Mouse (Mus musculus) heart, embryonic 10.5 days (tissue): ENCODE measurements around the gene Tbc1d20. TPM values are rescaled to one million over a fixed set of nuclear protein-coding genes. Genes with fewer than 3 reads are reported as not detected.

Source experiments
- DNase-seq: peaks from one replicate; pipeline ENCODE4 v3.0.0-alpha.2; 2017; ENCODE audit warnings: low spot score
- H3K27ac ChIP-seq: fragments of 300-500 bp; sonication (generic); 2 replicates; pipeline ENCODE4 v1.5.1; 2016; ENCODE audit warnings: mild to moderate bottlenecking
- H3K27me3 ChIP-seq: fragments of 300-500 bp; sonication (generic); 2 replicates; pipeline ENCODE4 v1.6.1; 2016; ENCODE audit warnings: mild to moderate bottlenecking; ENCODE audit not compliant: poor library complexity, insufficient read depth, severe bottlenecking
- H3K36me3 ChIP-seq: fragments of 300-500 bp; sonication (generic); 2 replicates; pipeline ENCODE4 v1.6.1; 2016; ENCODE audit warnings: mild to moderate bottlenecking, moderate library complexity
- H3K4me1 ChIP-seq: fragments of 300-500 bp; sonication (generic); 2 replicates; pipeline ENCODE4 v1.6.1; 2016; ENCODE audit warnings: mild to moderate bottlenecking
- H3K4me3 ChIP-seq: fragments of 300-500 bp; sonication (generic); 2 replicates; pipeline ENCODE4 v1.5.1; 2016; ENCODE audit warnings: mild to moderate bottlenecking, moderate library complexity
- H3K9me3 ChIP-seq: fragments of 300-500 bp; sonication (generic); 2 replicates; pipeline ENCODE4 v1.6.1; 2016; ENCODE audit warnings: mild to moderate bottlenecking, moderate library complexity
- WGBS: fragments of 180-500 bp; shearing (Covaris S2); methylation state at CpG from one replicate; pipeline ENCODE4 v1.1.7; 2016; 5-methylcytosine and 5-hydroxymethylcytosine counted together
- polyA plus RNA-seq: library from polyadenylated mRNA; unstranded; fragments of >200 nt; fragmentation: Nextera tagmentation; extraction: Ambion mirVana; gene quantifications from 2 replicates; pipeline ENCODE4 v1.2.1, GENCODE M21; 2016

The Tbc1d20 gene
- polyA plus RNA-seq, 1 experiment from 2014 or later, result 34.6 TPM

DNA sequence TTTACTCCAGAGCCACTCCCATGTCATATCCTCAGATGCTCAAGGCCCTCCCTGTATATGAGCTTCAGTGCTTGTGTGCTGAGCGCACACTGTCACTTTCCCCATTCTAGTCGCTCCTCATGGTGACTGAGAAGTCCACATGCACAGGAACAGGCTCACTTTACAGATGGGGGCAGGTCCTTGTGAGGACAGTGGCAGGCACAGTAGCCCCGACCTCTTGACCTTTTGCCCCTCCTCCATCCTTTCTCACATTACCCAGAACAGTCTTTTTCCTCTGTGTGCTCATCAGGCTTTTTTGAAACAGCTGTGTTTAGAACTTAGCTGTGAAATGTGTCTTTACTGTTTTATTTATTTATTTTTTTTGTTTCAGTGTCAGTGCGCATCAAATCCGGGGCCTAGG lies 10.2 kb downstream of the Tbc1d20 start:
- Histone ChIP-seq H3K36me3 (peaks cover 66% of the 10 kb centered on the region), H3K4me3 (no peak overlapping the region), H3K27me3 (no peaks in the 10 kb centered on the region), H3K9me3 (no peaks in the 10 kb centered on the region), H3K27ac (no peak overlapping the region), H3K4me1 (0 out of 2 replicates have a peak, but pooled peaks cover 4% of the 10 kb centered on the region)
- WGBS, result 65% methylated on average over 5 of the region's 5 CpGs
- no peak for DNase-seq

DNA sequence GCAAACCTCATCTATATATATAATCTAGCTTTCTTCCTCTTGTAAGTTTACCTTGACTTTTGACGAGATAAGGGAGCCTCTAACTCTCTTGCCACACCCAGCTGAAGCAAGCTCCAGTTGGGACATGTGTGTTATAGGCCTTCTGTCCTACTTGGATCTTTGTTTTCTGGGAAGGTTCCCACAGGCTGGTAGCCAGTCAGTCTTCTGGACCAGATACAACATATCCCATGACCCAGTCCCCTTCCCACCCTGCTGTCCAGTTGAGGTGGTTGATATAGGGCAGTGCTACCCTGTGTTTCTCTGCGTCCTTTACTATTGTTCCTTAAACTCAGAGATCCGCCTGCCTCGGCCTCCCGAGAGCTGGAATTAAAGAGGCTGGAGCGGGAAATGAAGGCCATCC lies 11.9 kb downstream of the Tbc1d20 start:
- no peak for DNase-seq
- Histone ChIP-seq H3K4me1 (0 out of 2 replicates have a peak, but pooled peaks cover 4% of the 10 kb centered on the region), H3K4me3 (no peak overlapping the region), H3K27ac (no peak overlapping the region), H3K9me3 (no peaks in the 10 kb centered on the region), H3K36me3 (peaks cover 83% of the 10 kb centered on the region), H3K27me3 (no peaks in the 10 kb centered on the region)
- WGBS, result 93% methylated on average over 6 of the region's 6 CpGs

DNA sequence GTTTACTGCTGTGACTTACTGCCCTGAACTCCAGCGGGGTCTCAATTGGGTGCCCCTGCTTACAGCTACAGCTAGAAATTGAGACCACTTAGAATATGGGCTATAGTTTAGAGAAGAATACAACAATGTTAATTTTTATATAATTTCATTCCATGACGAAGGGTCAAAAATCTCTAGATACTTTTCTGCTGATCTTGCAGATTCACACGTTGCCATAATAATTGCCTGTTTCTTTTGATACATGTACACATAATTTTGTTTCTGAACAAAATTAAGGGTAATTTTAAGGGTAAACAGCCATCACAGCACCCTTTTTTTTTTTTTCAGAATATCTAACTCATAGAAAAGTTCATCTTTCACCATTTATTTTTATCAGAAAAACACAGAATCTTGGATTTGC lies 13.6 kb downstream of the Tbc1d20 start:
- H3K9me3 ChIP-seq, result no peaks in the 10 kb centered on the region
- peaks cover 93% of the 10 kb centered on the region for H3K36me3 ChIP-seq
- H3K27me3 ChIP-seq, result no peaks in the 10 kb centered on the region
- WGBS, result 92% methylated on average over 3 of the region's 3 CpGs
- no peak overlapping the region for H3K4me3 ChIP-seq
- DNase-seq, result no peak
- 0 out of 2 replicates have a peak, but pooled peaks cover 4% of the 10 kb centered on the region for H3K4me1 ChIP-seq
- no peak overlapping the region for H3K27ac ChIP-seq

- Histone ChIP-seq H3K36me3 (peaks cover 97% of the 10 kb centered on the region), H3K27me3 (no peaks in the 10 kb centered on the region), H3K9me3 (no peaks in the 10 kb centered on the region), H3K27ac (peak overlapping the region; percentile 10; the same call in 1 of the 2 replicates), H3K4me1 (no peaks in the 10 kb centered on the region), H3K4me3 (no peak overlapping the region)
- no peak for DNase-seq
- 86% methylated on average over 7 of the region's 7 CpGs for WGBS
These were observed 19.4 kb downstream of the Tbc1d20 start for GRCm38 (mm10) chr2:152312996-152313395.

GRCm38 (mm10) chr2:152313926-152314325 lies 20.3 kb downstream of the Tbc1d20 start:
- no peaks in the 10 kb centered on the region for H3K9me3 ChIP-seq
- DNase-seq, result no peak
- WGBS, result 92% methylated on average over 6 of the region's 6 CpGs
- H3K36me3 ChIP-seq, result peaks cover 97% of the 10 kb centered on the region
- no peaks in the 10 kb centered on the region for H3K27me3 ChIP-seq
- H3K27ac ChIP-seq, result no peak overlapping the region
- no peaks in the 10 kb centered on the region for H3K4me1 ChIP-seq
- no peak overlapping the region for H3K4me3 ChIP-seq

DNA sequence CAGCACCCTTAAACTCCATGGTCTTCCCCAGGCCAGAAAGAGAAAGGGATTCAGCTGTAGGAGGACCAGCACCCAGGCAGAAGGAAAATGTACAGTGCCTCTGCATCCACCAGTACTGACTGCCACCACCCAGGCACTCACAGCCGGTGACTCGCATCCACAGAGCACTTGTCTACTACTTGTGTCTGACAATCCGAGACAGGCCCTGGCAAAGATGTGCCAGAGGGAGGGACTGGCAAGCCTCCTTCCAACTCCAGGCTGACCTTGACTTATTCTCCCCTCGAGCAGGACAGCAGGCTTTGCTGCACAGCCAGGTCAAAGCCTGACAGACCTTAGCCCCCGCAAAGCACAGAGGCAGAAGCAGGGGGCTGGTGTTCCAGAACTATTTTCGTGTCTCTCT lies 23.4 kb downstream of the Tbc1d20 start:
- DNase-seq, result no peak
- H3K4me1 ChIP-seq, result no peaks in the 10 kb centered on the region
- 80% methylated on average over 6 of the region's 6 CpGs for WGBS
- no peak overlapping the region for H3K4me3 ChIP-seq
- no peaks in the 10 kb centered on the region for H3K9me3 ChIP-seq
- H3K27ac ChIP-seq, result no peak overlapping the region
- H3K27me3 ChIP-seq, result no peaks in the 10 kb centered on the region
- H3K36me3 ChIP-seq, result peaks cover 95% of the 10 kb centered on the region

GRCm38 (mm10) chr2:152321558-152321957 lies 27.9 kb downstream of the Tbc1d20 start:
- peaks cover 96% of the 10 kb centered on the region for H3K36me3 ChIP-seq
- WGBS, result 86% methylated on average over 5 of the region's 5 CpGs
- H3K9me3 ChIP-seq, result no peaks in the 10 kb centered on the region
- no peak overlapping the region for H3K4me3 ChIP-seq
- DNase-seq, result no peak
- no peaks in the 10 kb centered on the region for H3K27me3 ChIP-seq
- no peak overlapping the region for H3K27ac ChIP-seq
- H3K4me1 ChIP-seq, result no peaks in the 10 kb centered on the region

GRCm38 (mm10) chr2:152322198-152322597 lies 28.6 kb downstream of the Tbc1d20 start:
- no peaks in the 10 kb centered on the region for H3K4me1 ChIP-seq
- no peak overlapping the region for H3K27ac ChIP-seq
- 89% methylated on average over 6 of the region's 6 CpGs for WGBS
- no peak for DNase-seq
- no peaks in the 10 kb centered on the region for H3K9me3 ChIP-seq
- H3K4me3 ChIP-seq, result no peak overlapping the region
- H3K36me3 ChIP-seq, result peaks cover 96% of the 10 kb centered on the region
- H3K27me3 ChIP-seq, result no peaks in the 10 kb centered on the region

DNA sequence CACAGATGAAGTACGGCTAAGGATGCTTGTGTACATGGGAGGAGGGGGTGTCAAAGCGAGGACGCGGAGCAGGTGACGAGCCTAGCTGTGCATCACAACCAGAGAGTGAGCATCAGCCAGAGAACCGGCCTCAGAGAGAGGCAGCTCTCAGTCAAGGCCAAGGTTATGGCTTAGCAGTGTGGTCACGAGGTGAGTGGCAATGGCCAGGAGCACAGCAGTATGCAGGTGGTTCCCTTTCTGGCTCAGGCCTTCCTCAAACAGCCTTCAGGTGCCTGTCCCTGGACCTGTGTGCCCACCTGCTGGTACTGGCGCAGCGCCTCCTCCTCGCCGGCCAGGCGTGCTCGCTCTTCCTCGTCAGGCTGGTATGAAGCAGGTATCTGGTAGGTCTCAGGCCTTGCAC lies 30.3 kb downstream of the Tbc1d20 start:
- no peaks in the 10 kb centered on the region for H3K9me3 ChIP-seq
- 93% methylated on average over 14 of the region's 14 CpGs for WGBS
- H3K4me3 ChIP-seq, result no peak overlapping the region
- H3K27ac ChIP-seq, result no peak overlapping the region
- DNase-seq, result no peak
- H3K36me3 ChIP-seq, result peaks cover 97% of the 10 kb centered on the region
- H3K27me3 ChIP-seq, result no peaks in the 10 kb centered on the region
- no peaks in the 10 kb centered on the region for H3K4me1 ChIP-seq

GRCm38 (mm10) chr2:152324842-152325241 lies 31.2 kb downstream of the Tbc1d20 start:
- H3K36me3 ChIP-seq, result peaks cover 95% of the 10 kb centered on the region

DNA sequence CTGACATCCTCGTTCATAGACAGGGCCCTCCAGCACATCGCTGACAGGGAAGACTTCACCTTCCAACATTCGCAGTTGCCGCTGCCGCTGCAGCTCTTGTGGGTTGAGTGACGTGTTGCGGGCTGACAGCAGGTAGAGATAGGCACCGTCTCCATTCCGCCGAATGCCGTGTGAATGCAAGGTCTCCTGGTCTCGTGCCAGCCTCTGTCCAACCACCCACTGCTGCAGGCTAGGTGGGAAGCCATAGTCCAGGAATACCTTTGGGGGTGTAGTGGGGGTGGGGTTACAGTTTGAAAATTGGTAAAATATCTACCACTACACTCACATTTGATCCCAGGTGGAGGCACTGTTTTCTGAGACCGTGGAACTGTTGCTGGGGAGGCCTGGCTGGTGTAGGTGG lies 32.5 kb downstream of the Tbc1d20 start:
- no peaks in the 10 kb centered on the region for H3K9me3 ChIP-seq
- H3K27me3 ChIP-seq, result no peaks in the 10 kb centered on the region
- no peak for DNase-seq
- H3K36me3 ChIP-seq, result peaks cover 83% of the 10 kb centered on the region
- no peak overlapping the region for H3K4me3 ChIP-seq
- peaks cover 9% of the 10 kb centered on the region for H3K4me1 ChIP-seq
- no peak overlapping the region for H3K27ac ChIP-seq
- 87% methylated on average over 13 of the region's 13 CpGs for WGBS

More at GRCm38 (mm10) chr2:152324842-152325241, 31.2 kb downstream of the Tbc1d20 start:
- DNase-seq, result no peak
- no peaks in the 10 kb centered on the region for H3K4me1 ChIP-seq
- no peaks in the 10 kb centered on the region for H3K27me3 ChIP-seq
- H3K27ac ChIP-seq, result no peak overlapping the region
- H3K9me3 ChIP-seq, result no peaks in the 10 kb centered on the region
- no peak overlapping the region for H3K4me3 ChIP-seq
- WGBS, result 77% methylated on average over 3 of the region's 3 CpGs

- H3K27me3 ChIP-seq, result no peaks in the 10 kb centered on the region
- no peak overlapping the region for H3K4me3 ChIP-seq
- no peaks in the 10 kb centered on the region for H3K9me3 ChIP-seq
- 89% methylated on average over 8 of the region's 8 CpGs for WGBS
- DNase-seq, result no peak
- peaks cover 14% of the 10 kb centered on the region for H3K4me1 ChIP-seq
- H3K36me3 ChIP-seq, result peaks cover 78% of the 10 kb centered on the region
- H3K27ac ChIP-seq, result no peak overlapping the region
These were observed 33.0 kb downstream of the Tbc1d20 start for GRCm38 (mm10) chr2:152326654-152327053.

GRCm38 (mm10) chr2:152327980-152328379 lies 34.4 kb downstream of the Tbc1d20 start:
- no peaks in the 10 kb centered on the region for H3K27me3 ChIP-seq
- DNase-seq, result no peak
- WGBS, result 73% methylated on average over 5 of the region's 5 CpGs

GRCm38 (mm10) chr2:152330858-152331423 lies 37.3 kb downstream of the Tbc1d20 start:
- peak overlapping the region; percentile 77 for H3K4me3 ChIP-seq
- H3K36me3 ChIP-seq, result peaks cover 35% of the 10 kb centered on the region
- peak overlapping the region; percentile 96 for H3K27ac ChIP-seq
- no peak for DNase-seq
- no peaks in the 10 kb centered on the region for H3K27me3 ChIP-seq
- no peaks in the 10 kb centered on the region for H3K9me3 ChIP-seq
- peaks cover 26% of the 10 kb centered on the region for H3K4me1 ChIP-seq
- WGBS, result 44% methylated on average over 7 of the region's 7 CpGs

More at GRCm38 (mm10) chr2:152327980-152328379, 34.4 kb downstream of the Tbc1d20 start:
- Histone ChIP-seq H3K4me1 (peaks cover 14% of the 10 kb centered on the region), H3K9me3 (no peaks in the 10 kb centered on the region), H3K27ac (no peak overlapping the region), H3K4me3 (no peak overlapping the region), H3K36me3 (peaks cover 64% of the 10 kb centered on the region)
